Mouse (Mus musculus) adrenal gland, postnatal 14 days (tissue): Measurements from ENCODE around the gene Sfswap. TPM values are rescaled to one million over a fixed set of nuclear protein-coding genes. Genes with fewer than 3 reads are reported as not detected.
"Not testable (repeated sequence)": the region's sequence is repeated elsewhere in the genome, so short reads cannot be mapped to it uniquely, and the experiment has no call there.

Experiments
- DNase-seq: peaks from one replicate; pipeline ENCODE4 v3.0.0; 2021; ENCODE audit warnings: mixed read lengths
- long read RNA-seq, 2 experiments: library from polyadenylated mRNA; stranded (forward); transcript quantifications; one replicate each; pipeline ENCODE4 v2.0.0; 2021
- total RNA-seq: library from RNA; stranded (reverse); gene quantifications from 2 replicates; pipeline ENCODE4 v1.2.3, GENCODE M21; 2021

The Sfswap gene
- 57.9 and 65.5 TPM in 2 replicates for total RNA-seq
- long read RNA-seq, experiment 1, transcript Sfswap-201 (18 exons, 3,313 nt): major isoform, 7 of 19 reads
- long read RNA-seq, experiment 1, partial matches to known transcripts: 7 of 19 reads
- long read RNA-seq, experiment 1, other reads (novel, unspliced or antisense): 4 of 19 reads
- long read RNA-seq, experiment 2, partial matches to known transcripts: 4 of 16 reads
- long read RNA-seq, experiment 2, other reads (novel, unspliced or antisense): 7 of 16 reads

- DNase-seq: peak; percentile 84
Observed at GRCm38 (mm10) chr5:129500722-129501634, at the start of gene Sfswap. Sfswap (plus strand) TSS chr5:129501221.

DNA sequence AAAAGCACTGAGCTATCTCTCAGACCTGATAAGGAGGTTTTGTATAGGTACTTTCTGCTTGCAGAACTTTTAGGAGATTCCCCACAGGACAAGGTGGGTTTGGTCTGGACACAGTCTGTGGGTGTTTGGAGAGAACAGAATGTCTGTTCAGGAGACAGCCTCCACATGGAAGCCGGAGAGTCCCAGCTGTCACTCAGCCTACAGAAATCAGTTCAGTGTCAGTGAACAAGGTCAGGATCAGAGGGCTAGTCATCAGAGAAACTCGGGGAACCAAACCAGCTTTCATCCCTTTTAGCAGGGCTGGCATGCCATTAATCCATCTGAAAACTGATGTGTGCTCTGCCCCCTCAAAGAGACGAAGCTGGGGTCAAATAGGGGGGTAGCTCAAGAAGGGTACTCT is 48.5 kb upstream of the Sfswap start:
- DNase-seq: no peak

- DNase-seq: peak; percentile 85
Observed at GRCm38 (mm10) chr5:129454802-129455528, 46.1 kb upstream of the Sfswap start.

GRCm38 (mm10) chr5:129455529-129455896 is 45.5 kb upstream of the Sfswap start:
- no peak for DNase-seq

DNA sequence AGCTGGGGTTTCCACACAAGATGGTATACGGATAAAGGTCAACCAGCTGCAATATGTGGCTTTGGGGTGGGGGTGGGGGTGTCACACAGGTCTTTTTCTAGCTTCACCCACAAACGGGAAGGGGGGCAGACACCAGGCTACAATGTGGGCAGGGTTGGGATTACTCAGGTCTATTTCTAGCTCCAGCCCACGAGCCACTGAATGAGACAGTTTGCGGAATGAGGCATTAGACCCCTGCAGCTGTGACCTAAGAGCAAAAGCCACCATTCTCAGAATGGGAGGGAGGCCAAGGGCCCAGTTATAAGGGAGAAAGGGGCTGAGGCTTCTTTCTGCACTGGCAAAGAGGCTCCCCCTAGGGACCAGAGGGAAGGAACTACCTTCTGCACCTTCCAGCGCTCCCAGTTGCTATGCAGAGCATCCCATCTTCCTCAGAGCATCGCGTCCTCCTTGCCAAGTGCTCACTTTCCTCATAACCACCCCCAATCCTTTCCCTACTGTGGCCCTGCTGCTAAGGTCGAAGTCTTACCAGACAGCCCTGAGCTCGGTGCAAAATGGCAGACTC is 44.4 kb upstream of the Sfswap start:
- DNase-seq: no peak

DNA sequence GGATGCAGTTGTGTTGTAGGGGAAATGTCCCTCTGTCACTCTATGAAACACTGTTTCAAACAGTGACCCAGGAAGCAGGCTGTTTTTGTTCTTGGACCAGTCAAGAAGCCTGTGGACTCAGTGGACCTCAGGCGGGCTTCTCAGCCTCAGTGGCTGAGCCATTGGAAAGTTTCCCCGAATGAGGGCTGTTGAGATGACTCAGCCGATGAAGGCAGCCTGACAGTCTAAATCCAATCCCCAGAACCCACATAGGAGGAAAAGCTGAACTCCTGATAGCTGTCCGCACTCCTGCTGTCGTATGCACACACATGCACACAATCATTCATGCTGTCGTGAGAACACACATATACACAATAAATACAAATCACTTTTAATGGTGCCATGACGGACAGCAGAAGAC is 42.9 kb upstream of the Sfswap start:
- DNase-seq: no peak

- no peak for DNase-seq
Observed at GRCm38 (mm10) chr5:129458541-129458940, 42.5 kb upstream of the Sfswap start.

DNA sequence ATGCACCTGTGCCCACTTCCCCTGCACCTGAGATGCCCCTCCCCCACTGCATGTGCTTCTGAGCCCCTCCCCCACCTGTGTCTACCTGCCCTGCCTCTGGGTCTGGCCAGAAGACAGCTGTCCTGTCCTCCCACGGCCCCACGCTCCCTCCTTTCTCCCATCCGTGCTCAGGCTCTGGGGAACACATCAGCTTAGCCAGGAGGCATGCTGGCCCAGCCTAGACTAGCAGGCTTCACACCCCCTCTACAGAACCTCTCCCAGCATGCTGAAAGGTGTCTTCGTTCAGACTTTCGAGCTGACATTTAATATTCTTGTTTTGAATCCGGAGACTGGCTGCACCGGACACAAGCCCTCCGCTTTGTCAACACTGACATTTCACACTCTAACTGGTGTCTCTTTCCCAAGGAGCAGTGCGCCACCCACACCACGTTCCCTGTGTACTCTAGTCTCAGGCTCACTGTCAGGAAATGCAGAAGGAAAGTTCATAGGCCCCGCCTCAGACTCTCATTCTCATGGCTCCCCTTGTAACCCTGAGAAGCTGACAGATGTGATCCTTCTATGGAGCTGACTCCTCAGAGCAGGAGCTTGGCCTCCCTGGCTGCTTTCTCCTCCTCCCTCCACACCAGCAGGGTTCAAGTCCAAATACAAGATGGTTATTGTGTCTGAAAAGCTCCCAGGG is 40.1 kb upstream of the Sfswap start:
- DNase-seq: no peak

- not testable (repeated sequence) for DNase-seq
Observed at GRCm38 (mm10) chr5:129463648-129464047, 37.4 kb upstream of the Sfswap start.

- no peak for DNase-seq
Observed at GRCm38 (mm10) chr5:129465788-129466187, 35.2 kb upstream of the Sfswap start.

- no peak for DNase-seq
Observed at GRCm38 (mm10) chr5:129475532-129476045, 25.4 kb upstream of the Sfswap start.

GRCm38 (mm10) chr5:129489879-129490278 is 11.1 kb upstream of the Sfswap start:
- DNase-seq: no peak

DNA sequence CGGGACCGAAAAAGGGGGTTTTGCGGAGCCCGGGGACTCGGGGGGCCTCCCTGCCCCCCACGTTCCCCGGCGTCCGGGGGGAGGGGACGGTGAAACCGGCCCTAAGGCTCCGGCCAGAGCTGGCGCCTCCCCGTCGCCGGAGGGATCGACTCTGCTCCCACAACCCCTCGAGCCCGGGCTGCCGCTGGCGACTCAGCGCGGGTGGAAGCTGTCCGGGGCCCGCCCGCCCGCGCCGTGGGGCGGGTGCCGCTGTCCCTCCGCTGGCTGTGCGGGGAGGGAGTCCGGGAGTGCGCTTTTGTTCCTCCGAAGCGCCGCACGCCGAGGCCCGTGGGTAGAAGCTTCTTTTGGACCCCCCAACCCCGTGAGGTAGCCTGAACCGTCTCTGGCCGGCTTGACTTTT is 650 bp downstream of the Sfswap start:
- peak; percentile 34 for DNase-seq

DNA sequence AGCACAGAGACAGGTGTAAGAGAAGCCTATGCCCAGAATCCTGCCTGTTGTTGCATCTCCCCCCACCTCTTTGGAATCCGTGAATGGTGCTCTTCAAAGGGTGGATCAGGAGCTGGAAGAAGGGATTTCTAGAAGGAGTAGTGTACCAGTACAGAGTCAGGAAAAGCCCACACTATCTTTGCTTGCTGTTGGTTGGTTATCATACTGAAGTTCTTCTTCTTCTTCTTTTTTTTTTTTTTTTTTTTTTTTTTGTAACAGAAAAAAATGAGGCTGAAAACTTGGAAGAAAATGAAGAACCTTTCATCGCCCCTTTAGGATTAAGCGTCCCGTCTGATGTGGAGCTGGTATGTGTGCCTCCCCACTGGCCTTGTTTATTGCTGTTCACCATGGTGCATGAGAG is 5.9 kb downstream of the Sfswap start:
- no peak for DNase-seq

- peak; percentile 91 for DNase-seq
Observed at GRCm38 (mm10) chr5:129518180-129518579, 17.2 kb downstream of the Sfswap start.

- DNase-seq: no peak
Observed at GRCm38 (mm10) chr5:129518786-129519185, 17.8 kb downstream of the Sfswap start.

DNA sequence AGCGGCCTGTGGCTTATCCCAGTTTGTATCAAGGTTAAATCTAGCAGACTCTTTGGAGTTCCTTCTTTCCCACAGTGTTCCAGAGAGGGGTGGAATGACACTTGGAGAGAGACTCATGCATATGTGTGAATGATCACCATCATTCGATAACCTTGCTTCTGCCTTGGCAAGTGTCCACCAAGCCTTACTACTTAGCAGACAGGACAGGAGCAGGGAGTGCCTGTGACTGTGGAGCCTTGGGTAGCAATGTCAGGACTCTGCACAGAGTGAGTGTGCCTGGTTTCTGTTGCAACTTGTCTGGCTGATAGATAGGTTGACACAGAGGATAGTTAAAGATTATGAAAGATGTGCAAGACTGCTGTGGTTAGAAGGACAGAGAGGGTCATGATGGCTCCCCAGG is 18.6 kb downstream of the Sfswap start:
- DNase-seq: peak; percentile 83

DNA sequence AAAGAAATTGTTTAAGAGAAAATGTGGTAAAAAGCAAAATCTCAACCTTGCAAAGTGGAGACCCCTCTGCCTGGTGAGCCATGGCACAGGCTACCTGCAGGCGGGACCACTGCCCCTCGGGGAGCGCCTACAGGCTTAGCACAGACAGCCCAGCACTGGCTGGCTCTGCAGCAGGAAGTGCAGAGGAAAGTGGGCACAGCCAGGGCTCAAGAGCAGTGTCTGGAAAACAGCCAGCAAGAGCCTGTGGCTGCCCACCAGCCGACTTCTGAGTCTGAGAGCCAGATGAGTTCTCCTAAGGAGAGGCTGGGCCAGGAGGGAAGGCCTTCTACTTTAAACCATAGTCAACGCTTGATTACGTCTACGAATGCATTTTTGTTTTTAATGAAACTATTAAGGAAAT is 20.5 kb downstream of the Sfswap start:
- DNase-seq: no peak

DNA sequence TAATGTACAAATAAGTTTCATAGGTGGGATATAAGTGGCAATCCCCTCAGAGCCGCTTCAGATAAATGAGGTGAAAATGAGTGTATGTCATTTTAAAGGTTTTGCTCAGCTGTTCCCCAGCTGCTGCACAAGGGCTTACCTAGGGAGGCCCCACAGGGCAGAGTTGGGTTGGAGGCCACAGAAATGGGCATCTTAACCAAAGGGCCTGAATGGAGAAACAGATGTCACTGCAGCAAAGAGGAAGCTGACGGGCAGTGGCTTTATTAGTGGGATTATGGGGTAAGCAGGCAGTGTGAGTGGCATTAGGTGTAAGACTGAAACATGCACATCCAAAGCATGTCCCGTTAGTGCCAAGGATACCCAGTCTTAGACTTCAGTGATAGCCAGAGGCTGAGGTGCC is 20.9 kb downstream of the Sfswap start:
- no peak for DNase-seq

GRCm38 (mm10) chr5:129523166-129523565 is 22.1 kb downstream of the Sfswap start:
- no peak for DNase-seq

GRCm38 (mm10) chr5:129524751-129525150 is 23.7 kb downstream of the Sfswap start:
- no peak for DNase-seq

DNA sequence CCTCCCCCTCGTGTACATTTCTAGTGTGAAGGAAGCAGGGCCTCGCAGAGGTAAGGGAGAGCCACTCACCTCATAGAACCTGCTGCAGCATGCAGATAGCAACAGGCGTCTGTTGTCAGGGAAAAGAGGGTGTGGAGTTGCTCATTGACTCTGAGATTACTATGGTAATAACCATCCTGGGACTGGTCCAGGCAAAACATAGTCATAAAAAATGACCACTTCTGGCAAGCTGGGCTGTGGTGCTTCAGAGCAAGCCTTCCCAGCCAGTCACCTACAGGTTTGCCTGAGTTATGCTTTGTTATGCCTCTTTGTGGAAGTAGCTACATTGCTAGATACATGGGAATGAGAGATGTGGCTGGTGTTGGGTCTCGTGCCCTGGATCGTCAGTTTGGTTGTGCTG is 26.1 kb downstream of the Sfswap start:
- DNase-seq: no peak
